Mouse (Mus musculus): ENCODE measurements around the gene Pip4k2a.

GRCm38 (mm10) chr2:19018034-19018433 lies 20.1 kb upstream of the Pip4k2a start:
- TF ChIP-seq POLR2A (IDR thresholded peaks at IDR 0.05; ENCODE audit: low read depth, low read length), result no peak
- no peak for TF ChIP-seq CTCF (conservative IDR thresholded peaks at IDR 0.05 in 1 of 2, IDR thresholded peaks at IDR 0.05 in 1 of 2; ENCODE audit: low read depth in 2 of 2, low read length in 2 of 2)
- no peak for TF ChIP-seq MEF2A (IDR thresholded peaks at IDR 0.05; ENCODE audit: borderline replicate concordance, low read depth, low read length)
- no peak for TF ChIP-seq ZKSCAN1 (IDR thresholded peaks at IDR 0.05; ENCODE audit: borderline replicate concordance, low read depth, low read length)
- no peak for TF ChIP-seq EP300 (IDR thresholded peaks at IDR 0.05; ENCODE audit: low read length)
- TF ChIP-seq MAZ (IDR thresholded peaks at IDR 0.05; ENCODE audit: low read depth, low read length), result no peak
- no peak for TF ChIP-seq USF1 (IDR thresholded peaks at IDR 0.05; ENCODE audit: low read depth, low read length)
- TF ChIP-seq RCOR1 (conservative IDR thresholded peaks at IDR 0.05; ENCODE audit: low read depth, low read length), result no peak
- TF ChIP-seq POLR2AphosphoS2 (IDR thresholded peaks at IDR 0.05; ENCODE audit: low read depth, low read length), result no peak
- no peak for TF ChIP-seq SIN3A (IDR thresholded peaks at IDR 0.05; ENCODE audit: low read length)
- no peak for TF ChIP-seq E2F4 (IDR thresholded peaks at IDR 0.05; ENCODE audit: insufficient replicate concordance, low read depth, low read length)
- no peak for TF ChIP-seq MAX (IDR thresholded peaks at IDR 0.05; ENCODE audit: low read length)

Data from CH12.LX (cell line).